Mouse (Mus musculus): Measurements from ENCODE around the gene Med19. TPM values are rescaled to one million over a fixed set of nuclear protein-coding genes. Genes with fewer than 3 reads are reported as not detected.

Gene Med19
- polyA plus RNA-seq, 1 experiment from 2014 or later: 12.7 TPM

- ATAC-seq (peak; percentile 13; the same call in 1 of the 2 replicates), DNase-seq (no peak)
- TF ChIP-seq EP300 (IDR thresholded peaks at IDR 0.05; ENCODE audit: low read depth): no peak
- peak; percentile 65 for TF ChIP-seq CTCF (IDR thresholded peaks at IDR 0.05; ENCODE audit: low read depth)
- Histone ChIP-seq H3K27ac (ENCODE audit: low read depth) (0 out of 2 replicates have a peak overlapping the region, but pooled peaks have one; percentile 7), H3K4me3 (ENCODE audit: low read depth, low read length) (peak overlapping the region; percentile 63), H3K9me3 (ENCODE audit: low read length) (no peaks in the 10 kb centered on the region), H3K36me3 (replicated peaks; ENCODE audit: insufficient read depth, low read length) (peaks cover 33% of the 10 kb centered on the region), H3K4me2 (ENCODE audit: low read depth, low read length) (peak overlapping the region; percentile 75), H3K9ac (replicated peaks) (peak overlapping the region; percentile 41), H3K27me3 (ENCODE audit: insufficient read depth, low read length) (no peaks in the 10 kb centered on the region), H3K4me1 (ENCODE audit: insufficient read depth) (peaks cover 19% of the 10 kb centered on the region)
- 7% methylated on average over 22 of the region's 22 CpGs for WGBS (ENCODE audit: insufficient replicate concordance)
Observed at GRCm38 (mm10) chr2:84677270-84677967, 783 bp upstream of the Med19 start.

GRCm38 (mm10) chr2:84679016-84679415, 814 bp downstream of the Med19 start, which contains the start of gene Tmx2:
Gene Tmx2 (minus strand): TSS chr2:84679140.
- H3K4me3 ChIP-seq (ENCODE audit: low read depth, low read length): peak within 1 kb of the TSS; percentile 88
- no peaks in the 10 kb centered on the region for H3K9me3 ChIP-seq (ENCODE audit: low read length)
- TF ChIP-seq CTCF (IDR thresholded peaks at IDR 0.05; ENCODE audit: low read depth) (no peak), EP300 (IDR thresholded peaks at IDR 0.05; ENCODE audit: low read depth) (no peak)
- peak within 1 kb of the TSS; percentile 83 for H3K27ac ChIP-seq (ENCODE audit: low read depth)
- no peaks in the 10 kb centered on the region for H3K27me3 ChIP-seq (ENCODE audit: insufficient read depth, low read length)
- WGBS (ENCODE audit: insufficient replicate concordance): 13% methylated on average over 8 of the region's 8 CpGs
- H3K4me2 ChIP-seq (ENCODE audit: low read depth, low read length): peak within 1 kb of the TSS; percentile 75
- H3K4me1 ChIP-seq (ENCODE audit: insufficient read depth): peaks cover 22% of the 10 kb centered on the region
- DNase-seq (peak; percentile 16), ATAC-seq (no peak)
- peak within 1 kb of the TSS; percentile 87 for H3K9ac ChIP-seq (replicated peaks)
- peaks cover 22% of the 10 kb centered on the region for H3K36me3 ChIP-seq (replicated peaks; ENCODE audit: insufficient read depth, low read length)

- Histone ChIP-seq H3K9ac (replicated peaks) (peak overlapping the region; percentile 40), H3K9me3 (ENCODE audit: low read length) (no peaks in the 10 kb centered on the region), H3K4me3 (ENCODE audit: low read depth, low read length) (peak overlapping the region; percentile 14; the same call in 1 of the 2 replicates), H3K36me3 (replicated peaks; ENCODE audit: insufficient read depth, low read length) (peaks cover 26% of the 10 kb centered on the region), H3K4me2 (ENCODE audit: low read depth, low read length) (peak overlapping the region; percentile 57), H3K4me1 (ENCODE audit: insufficient read depth) (peaks cover 9% of the 10 kb centered on the region), H3K27ac (ENCODE audit: low read depth) (peak overlapping the region; percentile 94), H3K27me3 (ENCODE audit: insufficient read depth, low read length) (no peaks in the 10 kb centered on the region)
- TF ChIP-seq EP300 (IDR thresholded peaks at IDR 0.05; ENCODE audit: low read depth): peak; percentile 87
- TF ChIP-seq CTCF (IDR thresholded peaks at IDR 0.05; ENCODE audit: low read depth): no peak
- 42% methylated on average over 6 of the region's 6 CpGs for WGBS (ENCODE audit: insufficient replicate concordance)
- DNase-seq: peak; percentile 20
- 0 out of 2 replicates have a peak, but pooled peaks have one; percentile 8 for ATAC-seq
Observed at GRCm38 (mm10) chr2:84682605-84683183, 4.5 kb downstream of the Med19 start.

GRCm38 (mm10) chr2:84688080-84688844, 10.1 kb downstream of the Med19 start:
- Histone ChIP-seq H3K36me3 (replicated peaks; ENCODE audit: insufficient read depth, low read length) (peaks cover 73% of the 10 kb centered on the region), H3K9ac (replicated peaks) (no peak overlapping the region), H3K27me3 (ENCODE audit: insufficient read depth, low read length) (no peaks in the 10 kb centered on the region), H3K4me1 (ENCODE audit: insufficient read depth) (0 out of 2 replicates have a peak, but pooled peaks cover 3% of the 10 kb centered on the region), H3K9me3 (ENCODE audit: low read length) (no peaks in the 10 kb centered on the region), H3K4me2 (ENCODE audit: low read depth, low read length) (no peak overlapping the region), H3K4me3 (ENCODE audit: low read depth, low read length) (no peak overlapping the region), H3K27ac (ENCODE audit: low read depth) (no peak overlapping the region)
- DNase-seq (no peak), ATAC-seq (no peak)
- WGBS (ENCODE audit: insufficient replicate concordance): 69% methylated on average over 2 of the region's 2 CpGs
- TF ChIP-seq CTCF (IDR thresholded peaks at IDR 0.05; ENCODE audit: low read depth) (no peak), EP300 (IDR thresholded peaks at IDR 0.05; ENCODE audit: low read depth) (0 out of 2 replicates have a peak, but pooled peaks have one; percentile 29)

GRCm38 (mm10) chr2:84690050-84690449, 11.8 kb downstream of the Med19 start:
- Histone ChIP-seq H3K4me3 (ENCODE audit: low read depth, low read length) (no peak overlapping the region), H3K36me3 (replicated peaks; ENCODE audit: insufficient read depth, low read length) (peaks cover 84% of the 10 kb centered on the region), H3K4me1 (ENCODE audit: insufficient read depth) (no peaks in the 10 kb centered on the region), H3K27ac (ENCODE audit: low read depth) (no peak overlapping the region), H3K27me3 (ENCODE audit: insufficient read depth, low read length) (no peaks in the 10 kb centered on the region), H3K9me3 (ENCODE audit: low read length) (no peaks in the 10 kb centered on the region), H3K4me2 (ENCODE audit: low read depth, low read length) (no peak overlapping the region), H3K9ac (replicated peaks) (no peak overlapping the region)
- DNase-seq: no peak
- no peak for ATAC-seq
- TF ChIP-seq CTCF (IDR thresholded peaks at IDR 0.05; ENCODE audit: low read depth): no peak
- no peak for TF ChIP-seq EP300 (IDR thresholded peaks at IDR 0.05; ENCODE audit: low read depth)
- 88% methylated on average over 12 of the region's 12 CpGs for WGBS (ENCODE audit: insufficient replicate concordance)
